Mouse (Mus musculus) embryonic facial prominence, embryonic 14.5 days (tissue): ENCODE measurements at regions not wholly inside any gene's neighbourhood (a gene's known extent, or its start where the extent isn't known, plus 50 kb on each side); places are given as distances from the start of the nearest gene placed in this dataset.

Experiments used
- ATAC-seq: fragments of 200-750 bp; cut with Nextera tagmentation; 2 replicates; pipeline ENCODE4 v1.8.0; 2017; ENCODE audit warnings: low read depth, moderate number of reproducible peaks, moderate TSS enrichment
- DNase-seq: peaks from one replicate; pipeline ENCODE4 v3.0.0-alpha.2; 2015; ENCODE audit warnings: low spot score
- H3K27ac ChIP-seq: fragments of 300-500 bp; sonication (generic); replicated peaks from 2 replicates; pipeline ENCODE4 v1.5.1; 2014; ENCODE audit warnings: low read depth, mild to moderate bottlenecking, low read length, moderate library complexity
- H3K27me3 ChIP-seq: fragments of 300-500 bp; sonication (generic); replicated peaks from 2 replicates; pipeline ENCODE4 v1.6.1; 2014; ENCODE audit warnings: low read length; ENCODE audit not compliant: control insufficient read depth, insufficient read depth
- H3K36me3 ChIP-seq: fragments of 300-500 bp; sonication (generic); 2 replicates; pipeline ENCODE4 v1.6.1; 2014; ENCODE audit warnings: low read length, mixed read lengths; ENCODE audit not compliant: control insufficient read depth, insufficient read depth
- H3K4me1 ChIP-seq: fragments of 300-500 bp; sonication (generic); 2 replicates; pipeline ENCODE4 v1.6.1; 2014; ENCODE audit warnings: antibody characterized with exemption, low read length; ENCODE audit not compliant: control insufficient read depth, insufficient read depth
- H3K4me2 ChIP-seq: fragments of 300-500 bp; sonication (generic); 2 replicates; pipeline ENCODE4 v1.6.1; 2014; ENCODE audit warnings: low read depth, mild to moderate bottlenecking, low read length, moderate library complexity, mixed read lengths
- H3K4me3 ChIP-seq: fragments of 300-500 bp; sonication (generic); 2 replicates; pipeline ENCODE4 v1.5.1; 2014; ENCODE audit warnings: low read depth, mild to moderate bottlenecking, low read length
- H3K9ac ChIP-seq: fragments of 300-500 bp; sonication (generic); 2 replicates; pipeline ENCODE4 v1.6.1; 2014; ENCODE audit warnings: low read depth, mild to moderate bottlenecking, low read length, moderate library complexity, mixed read lengths
- H3K9me3 ChIP-seq: fragments of 300-500 bp; sonication (generic); 2 replicates; pipeline ENCODE4 v1.6.1; 2016; ENCODE audit warnings: low read length; ENCODE audit not compliant: control insufficient read depth
- WGBS: fragments of 180-500 bp; shearing (Covaris S2); extraction: QIAGEN DNeasy Blood & Tissue Kit; methylation state at CpG from one replicate; pipeline ENCODE4 v1.1.7; 2014; 5-methylcytosine and 5-hydroxymethylcytosine counted together

DNA sequence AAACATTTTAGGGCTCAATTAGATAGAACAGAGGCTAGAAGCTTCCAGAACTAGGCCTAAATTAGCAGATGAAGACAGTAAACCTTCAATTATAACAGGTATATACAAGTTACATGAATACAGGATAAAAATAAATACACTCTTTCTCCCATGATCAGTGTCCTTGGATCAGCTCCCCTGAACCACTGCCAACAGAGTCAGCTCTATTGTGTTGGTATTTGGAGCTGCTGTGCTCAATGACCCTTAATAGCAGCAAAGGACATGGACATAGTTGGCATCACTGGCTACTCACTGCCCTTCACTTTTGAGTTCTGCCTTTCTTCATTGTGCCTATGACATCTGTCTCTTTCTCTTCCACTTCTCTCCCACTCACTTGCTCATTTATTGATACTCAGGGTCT lies 639.1 kb upstream of the 4921530L21Rik start:
- Histone ChIP-seq H3K36me3 (no peaks in the 10 kb centered on the region), H3K4me2 (no peak overlapping the region), H3K4me1 (no peaks in the 10 kb centered on the region), H3K9ac (no peak overlapping the region), H3K9me3 (no peaks in the 10 kb centered on the region), H3K27me3 (no peaks in the 10 kb centered on the region), H3K4me3 (no peak overlapping the region), H3K27ac (no peak overlapping the region)
- DNase-seq (no peak), ATAC-seq (no peak)

GRCm38 (mm10) chr14:95248859-95249258 lies 632.2 kb upstream of the 4921530L21Rik start:
- no peak overlapping the region for H3K4me2 ChIP-seq
- no peaks in the 10 kb centered on the region for H3K36me3 ChIP-seq
- H3K4me1 ChIP-seq: no peaks in the 10 kb centered on the region
- no peaks in the 10 kb centered on the region for H3K27me3 ChIP-seq
- H3K27ac ChIP-seq: no peak overlapping the region
- ATAC-seq: no peak
- H3K4me3 ChIP-seq: no peak overlapping the region
- no peak for DNase-seq
- no peaks in the 10 kb centered on the region for H3K9me3 ChIP-seq
- WGBS: 71% methylated on average over 2 of the region's 2 CpGs
- H3K9ac ChIP-seq: no peak overlapping the region

DNA sequence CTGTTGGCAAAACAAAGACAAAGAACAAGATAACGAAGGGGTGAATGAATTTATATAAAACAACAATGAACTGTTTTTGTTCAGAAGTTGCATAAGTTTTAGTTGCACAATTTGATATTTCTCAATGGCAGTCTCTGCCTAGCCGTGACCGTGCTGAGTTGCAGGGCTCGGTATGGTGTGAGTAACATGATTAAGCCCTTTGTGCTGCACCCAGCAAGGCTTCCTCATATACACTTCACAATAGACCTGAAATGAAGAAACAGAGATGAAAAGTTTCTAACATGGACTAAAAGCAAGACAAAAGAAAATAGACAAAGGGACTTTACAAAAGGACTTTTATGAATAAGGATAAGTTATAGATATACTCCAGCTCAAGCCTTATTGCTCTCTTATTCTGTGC lies 624.9 kb upstream of the 4921530L21Rik start:
- H3K4me1 ChIP-seq: no peaks in the 10 kb centered on the region
- H3K27me3 ChIP-seq: no peaks in the 10 kb centered on the region
- ATAC-seq: no peak
- H3K9me3 ChIP-seq: no peaks in the 10 kb centered on the region
- H3K9ac ChIP-seq: no peak overlapping the region
- H3K4me3 ChIP-seq: no peak overlapping the region
- peak; percentile 2 for DNase-seq
- H3K27ac ChIP-seq: no peak overlapping the region
- H3K4me2 ChIP-seq: no peak overlapping the region
- no peaks in the 10 kb centered on the region for H3K36me3 ChIP-seq
- WGBS: 81% methylated on average over 4 of the region's 4 CpGs

GRCm38 (mm10) chr14:95281431-95281830 lies 599.6 kb upstream of the 4921530L21Rik start:
- no peaks in the 10 kb centered on the region for H3K4me1 ChIP-seq
- DNase-seq: peak; percentile 38
- 77% methylated on average over 1 of the region's 1 CpGs for WGBS

GRCm38 (mm10) chr14:95282016-95282415 lies 599.0 kb upstream of the 4921530L21Rik start:
- no peak overlapping the region for H3K9ac ChIP-seq
- DNase-seq: no peak
- H3K36me3 ChIP-seq: no peaks in the 10 kb centered on the region
- H3K27ac ChIP-seq: no peak overlapping the region
- H3K9me3 ChIP-seq: no peaks in the 10 kb centered on the region
- H3K4me2 ChIP-seq: no peak overlapping the region
- no peak for ATAC-seq
- WGBS: 86% methylated on average over 1 of the region's 1 CpGs
- H3K4me3 ChIP-seq: no peak overlapping the region
- H3K4me1 ChIP-seq: no peaks in the 10 kb centered on the region
- no peaks in the 10 kb centered on the region for H3K27me3 ChIP-seq

More at GRCm38 (mm10) chr14:95281431-95281830, 599.6 kb upstream of the 4921530L21Rik start:
- no peak for ATAC-seq
- no peaks in the 10 kb centered on the region for H3K36me3 ChIP-seq
- no peak overlapping the region for H3K4me3 ChIP-seq
- no peaks in the 10 kb centered on the region for H3K9me3 ChIP-seq
- no peak overlapping the region for H3K27ac ChIP-seq
- H3K27me3 ChIP-seq: no peaks in the 10 kb centered on the region
- no peak overlapping the region for H3K9ac ChIP-seq
- no peak overlapping the region for H3K4me2 ChIP-seq

GRCm38 (mm10) chr14:95314134-95314924 lies 566.7 kb upstream of the 4921530L21Rik start:
- H3K27me3 ChIP-seq: no peaks in the 10 kb centered on the region
- H3K4me3 ChIP-seq: no peak overlapping the region
- no peak for ATAC-seq
- no peaks in the 10 kb centered on the region for H3K4me1 ChIP-seq
- 97% methylated on average over 2 of the region's 2 CpGs for WGBS
- no peak overlapping the region for H3K27ac ChIP-seq
- H3K4me2 ChIP-seq: no peak overlapping the region
- no peak for DNase-seq
- H3K9me3 ChIP-seq: no peaks in the 10 kb centered on the region
- no peaks in the 10 kb centered on the region for H3K36me3 ChIP-seq
- H3K9ac ChIP-seq: no peak overlapping the region

DNA sequence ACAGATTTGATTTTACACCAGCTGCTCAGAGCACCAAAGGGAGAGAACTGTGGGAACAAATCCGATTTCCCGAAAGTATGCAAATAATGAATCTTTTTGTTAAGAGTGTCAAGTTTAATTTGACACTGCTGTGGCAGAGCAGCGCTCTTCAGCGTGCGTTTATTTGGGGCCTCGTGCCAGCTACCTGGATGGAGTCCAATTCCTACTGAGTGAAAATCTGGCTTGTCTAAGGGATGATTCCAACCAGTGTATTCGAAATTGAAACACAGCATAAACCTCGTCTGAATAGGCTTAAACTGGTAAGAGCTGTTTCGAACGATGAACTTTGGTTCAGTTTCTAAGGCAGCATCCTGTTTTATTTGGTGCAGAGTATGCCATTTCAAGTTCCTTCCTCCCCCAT lies 524.1 kb upstream of the 4921530L21Rik start:
- Histone ChIP-seq H3K9me3 (no peaks in the 10 kb centered on the region), H3K36me3 (no peaks in the 10 kb centered on the region), H3K9ac (no peak overlapping the region), H3K4me1 (no peaks in the 10 kb centered on the region), H3K27me3 (no peaks in the 10 kb centered on the region), H3K4me3 (no peak overlapping the region), H3K27ac (no peak overlapping the region), H3K4me2 (no peak overlapping the region)
- peak; percentile 47; the same call in 1 of the 2 replicates for ATAC-seq
- WGBS: 47% methylated on average over 10 of the region's 10 CpGs
- DNase-seq: peak; percentile 68
